Mouse (Mus musculus): ENCODE measurements at regions not wholly inside any gene's neighbourhood (a gene's known extent, or its start where the extent isn't known, plus 50 kb on each side); places are given as distances from the start of the nearest gene placed in this dataset.

DNA sequence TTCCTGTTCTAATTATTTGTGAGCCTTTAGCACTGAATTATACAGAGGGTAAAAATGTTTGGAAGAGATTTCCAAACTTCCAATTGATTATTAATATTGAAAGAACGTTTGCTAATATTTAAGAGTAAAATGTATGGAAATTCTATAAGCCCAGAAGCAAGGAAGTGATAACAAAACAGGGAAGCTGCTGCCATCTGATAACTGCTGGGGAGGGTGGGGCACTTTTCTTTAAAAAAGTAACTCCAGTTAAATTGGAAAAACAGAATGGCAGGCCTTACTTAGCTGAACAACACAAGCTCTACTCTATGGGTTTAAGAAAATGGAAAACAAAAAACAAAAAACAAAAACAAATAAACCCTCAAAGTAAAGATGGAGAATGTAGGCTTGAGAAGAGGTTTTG is 1327.7 kb downstream of the Hace1 start:
- H3K36me3 ChIP-seq: no peaks in the 10 kb centered on the region
- H3K27me3 ChIP-seq: no peaks in the 10 kb centered on the region
- no peaks in the 10 kb centered on the region for H3K9me3 ChIP-seq
- H3K27ac ChIP-seq (replicated peaks): no peak overlapping the region
- H3K4me2 ChIP-seq (replicated peaks): no peak overlapping the region
- 68% methylated on average over 1 of the region's 1 CpGs for WGBS
- no peaks in the 10 kb centered on the region for H3K4me1 ChIP-seq
- ATAC-seq (ENCODE audit: low FRiP score, low read depth): no peak
- no peak overlapping the region for H3K4me3 ChIP-seq
- no peak overlapping the region for H3K9ac ChIP-seq (replicated peaks)

DNA sequence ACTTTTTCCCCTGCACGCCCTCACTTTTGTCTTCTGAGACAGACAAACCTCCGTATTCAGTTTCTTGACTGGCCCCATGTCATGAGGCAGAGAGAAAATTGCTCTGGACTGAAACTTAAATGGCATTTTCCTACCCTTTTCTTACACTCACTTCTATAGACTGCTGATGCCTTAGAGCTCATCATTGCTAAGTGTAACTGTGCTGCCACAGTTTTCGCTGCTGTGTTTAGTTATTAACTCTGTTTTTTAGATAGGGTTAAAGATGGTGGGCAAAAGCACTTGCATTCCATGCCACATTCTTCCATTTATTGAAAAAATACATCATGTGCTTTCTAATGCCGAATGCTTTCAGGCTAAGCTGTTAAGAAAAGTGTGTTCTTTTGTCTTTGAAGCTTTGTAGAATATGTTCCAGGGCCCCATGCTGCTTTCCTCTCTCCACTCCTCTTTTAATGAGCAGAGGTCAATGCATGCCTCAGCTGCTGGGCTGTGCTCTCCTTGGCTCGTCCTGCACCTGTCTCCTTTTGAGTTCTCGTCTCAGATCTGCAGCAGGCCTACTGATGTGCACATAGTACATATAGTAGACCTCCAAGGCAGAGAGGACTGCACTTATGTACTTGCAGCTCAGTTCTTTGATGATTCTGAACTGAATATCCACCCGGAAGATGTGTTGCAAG is 1345.0 kb downstream of the Hace1 start:
- Histone ChIP-seq H3K27ac (replicated peaks) (peak overlapping the region; percentile 58), H3K4me1 (peaks cover 11% of the 10 kb centered on the region)
- 20% methylated on average over 7 of the region's 7 CpGs for WGBS

DNA sequence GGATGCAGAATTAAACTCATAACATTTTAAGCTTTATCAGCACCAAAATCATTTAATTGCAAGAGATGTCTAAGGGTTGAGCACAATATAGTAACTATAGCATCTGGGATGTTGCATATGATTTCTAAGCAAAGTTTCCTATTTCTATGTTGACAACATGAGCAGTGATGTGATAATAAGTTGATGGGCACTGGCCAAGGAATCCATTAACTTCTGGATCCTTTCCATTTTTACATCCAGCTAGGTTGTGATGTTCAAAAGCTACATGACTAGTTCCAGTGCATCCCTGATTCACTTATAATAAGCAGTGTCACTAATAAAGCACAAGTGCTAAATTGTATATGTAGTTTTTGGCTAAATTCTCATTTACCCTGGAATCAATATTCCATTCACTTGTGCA is 1356.7 kb downstream of the Hace1 start:
- H3K4me3 ChIP-seq: no peak overlapping the region
- H3K4me2 ChIP-seq (replicated peaks): no peak overlapping the region
- H3K27me3 ChIP-seq: no peaks in the 10 kb centered on the region
- no peak for ATAC-seq (ENCODE audit: low FRiP score, low read depth)
- H3K9me3 ChIP-seq: no peaks in the 10 kb centered on the region
- H3K36me3 ChIP-seq: no peaks in the 10 kb centered on the region
- no peak overlapping the region for H3K27ac ChIP-seq (replicated peaks)
- H3K9ac ChIP-seq (replicated peaks): no peak overlapping the region
- peaks cover 2% of the 10 kb centered on the region; the same call in 1 of the 2 replicates for H3K4me1 ChIP-seq

More for the DNA sequence above, 1345.0 kb downstream of the Hace1 start:
- peak; percentile 94 for ATAC-seq (ENCODE audit: low FRiP score, low read depth)
- no peaks in the 10 kb centered on the region for H3K27me3 ChIP-seq
- no peak overlapping the region for H3K4me3 ChIP-seq
- H3K9me3 ChIP-seq: no peaks in the 10 kb centered on the region
- H3K36me3 ChIP-seq: no peaks in the 10 kb centered on the region
- H3K9ac ChIP-seq (replicated peaks): no peak overlapping the region
- no peak overlapping the region for H3K4me2 ChIP-seq (replicated peaks)

DNA sequence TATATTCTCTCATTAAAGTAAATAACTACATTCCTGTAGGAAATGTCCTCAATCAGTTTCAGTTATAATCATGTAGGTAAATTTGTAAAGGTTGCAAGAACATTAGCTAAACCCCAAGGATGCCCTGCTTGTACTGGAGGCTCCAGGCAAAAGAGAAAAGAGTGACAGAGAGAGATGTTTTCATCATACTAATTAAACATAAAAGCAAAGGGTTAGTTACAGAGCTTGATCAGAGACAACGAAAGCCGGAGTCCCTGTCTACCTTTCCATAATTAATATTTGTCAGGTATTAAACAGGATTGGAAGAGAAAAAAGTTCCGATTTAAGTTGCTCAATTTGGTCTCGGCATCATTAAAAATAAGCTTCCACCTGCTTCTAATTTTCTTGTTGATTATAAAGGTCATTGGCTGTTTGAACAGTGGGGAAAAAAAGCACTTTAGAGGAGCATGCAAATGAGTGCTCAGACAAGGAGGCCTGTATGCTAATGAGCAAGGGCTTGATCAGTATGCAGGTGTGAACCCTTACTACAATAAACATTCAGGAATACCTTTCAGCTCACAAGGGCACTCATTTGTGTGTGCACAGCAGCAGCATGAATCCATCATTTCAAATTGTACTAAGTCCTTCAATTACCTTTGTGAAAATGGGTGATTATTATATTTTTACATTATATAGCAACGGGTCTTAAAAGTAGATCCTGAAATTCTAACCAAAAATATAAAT is 1358.8 kb downstream of the Hace1 start:
- H3K36me3 ChIP-seq: no peaks in the 10 kb centered on the region
- H3K4me3 ChIP-seq: no peak overlapping the region
- peak; percentile 73 for ATAC-seq (ENCODE audit: low FRiP score, low read depth)
- H3K4me2 ChIP-seq (replicated peaks): no peak overlapping the region
- no peaks in the 10 kb centered on the region for H3K9me3 ChIP-seq
- peaks cover 2% of the 10 kb centered on the region; the same call in 1 of the 2 replicates for H3K4me1 ChIP-seq
- no peaks in the 10 kb centered on the region for H3K27me3 ChIP-seq
- WGBS: 65% methylated on average over 5 of the region's 5 CpGs
- no peak overlapping the region for H3K27ac ChIP-seq (replicated peaks)
- no peak overlapping the region for H3K9ac ChIP-seq (replicated peaks)

DNA sequence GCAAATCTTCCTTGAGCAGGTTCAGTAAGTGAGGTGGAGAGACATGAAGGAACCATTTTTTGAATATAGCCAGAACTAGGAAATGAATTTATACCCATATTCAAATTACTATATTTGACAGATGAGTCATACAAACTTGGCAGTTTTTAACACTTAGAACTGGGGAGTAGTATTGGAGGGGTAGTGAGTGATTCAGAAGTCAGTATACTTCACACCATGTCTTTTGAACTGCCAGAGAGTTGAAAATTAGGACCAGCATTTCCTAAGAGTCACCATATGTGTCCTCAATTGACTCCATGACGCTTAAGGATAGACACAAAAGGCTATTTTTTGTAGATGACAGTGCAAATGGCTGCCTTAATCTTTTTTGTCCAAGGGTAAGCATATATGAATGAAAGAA is 1361.7 kb downstream of the Hace1 start:
- no peaks in the 10 kb centered on the region for H3K9me3 ChIP-seq
- no peak overlapping the region for H3K27ac ChIP-seq (replicated peaks)
- ATAC-seq (ENCODE audit: low FRiP score, low read depth): no peak
- no peaks in the 10 kb centered on the region for H3K36me3 ChIP-seq
- peaks cover 2% of the 10 kb centered on the region; the same call in 1 of the 2 replicates for H3K4me1 ChIP-seq
- H3K4me2 ChIP-seq (replicated peaks): no peak overlapping the region
- no peaks in the 10 kb centered on the region for H3K27me3 ChIP-seq
- H3K4me3 ChIP-seq: no peak overlapping the region
- no peak overlapping the region for H3K9ac ChIP-seq (replicated peaks)
- WGBS: 47% methylated on average over 1 of the region's 1 CpGs

DNA sequence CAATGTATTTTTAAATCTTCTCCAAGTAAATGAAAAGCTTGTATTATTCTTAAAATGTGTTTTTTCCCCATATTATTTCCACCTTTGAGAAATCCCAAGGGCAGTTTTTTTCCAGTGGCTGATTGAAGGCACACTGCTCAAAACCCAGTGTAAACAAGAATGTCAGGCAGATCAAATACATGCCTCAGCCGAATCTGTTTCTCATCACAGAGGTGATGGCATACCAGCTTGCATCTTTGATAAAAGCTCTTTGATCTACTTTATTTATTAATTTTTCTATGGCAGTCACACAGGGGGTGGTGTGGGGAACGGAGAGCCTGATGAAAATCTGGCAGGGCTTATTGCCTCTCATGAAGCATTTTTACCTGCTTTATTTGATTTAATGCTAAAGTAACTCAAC is 1362.2 kb downstream of the Hace1 start:
- Histone ChIP-seq H3K27ac (replicated peaks) (no peak overlapping the region), H3K4me1 (peaks cover 2% of the 10 kb centered on the region; the same call in 1 of the 2 replicates), H3K4me3 (no peak overlapping the region), H3K36me3 (no peaks in the 10 kb centered on the region), H3K9ac (replicated peaks) (no peak overlapping the region), H3K4me2 (replicated peaks) (no peak overlapping the region), H3K27me3 (no peaks in the 10 kb centered on the region), H3K9me3 (no peaks in the 10 kb centered on the region)
- 50% methylated on average over 2 of the region's 2 CpGs for WGBS
- no peak for ATAC-seq (ENCODE audit: low FRiP score, low read depth)

DNA sequence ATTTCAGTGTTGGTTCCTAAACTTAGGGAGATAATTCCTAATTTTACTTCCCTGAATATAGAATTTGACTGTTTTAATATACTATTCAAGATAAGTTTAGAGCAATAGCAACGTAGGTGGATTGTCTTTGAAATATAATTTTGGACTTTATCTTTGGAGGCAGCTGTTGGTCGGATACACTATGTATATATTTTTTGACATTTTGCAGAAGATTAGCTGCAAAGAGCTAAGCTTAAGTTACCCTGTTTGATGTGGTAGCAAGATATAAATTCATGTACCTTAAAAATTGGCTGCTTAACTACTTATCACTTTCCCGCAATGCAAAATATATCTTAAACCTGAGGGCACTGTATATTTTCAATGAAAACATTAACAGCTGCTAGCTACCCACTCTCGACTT is 1375.3 kb downstream of the Hace1 start:
- ATAC-seq (ENCODE audit: low FRiP score, low read depth): no peak
- no peaks in the 10 kb centered on the region for H3K27me3 ChIP-seq
- no peaks in the 10 kb centered on the region for H3K9me3 ChIP-seq
- no peak overlapping the region for H3K4me3 ChIP-seq
- H3K4me2 ChIP-seq (replicated peaks): no peak overlapping the region
- no peaks in the 10 kb centered on the region for H3K36me3 ChIP-seq
- no peaks in the 10 kb centered on the region for H3K4me1 ChIP-seq
- no peak overlapping the region for H3K27ac ChIP-seq (replicated peaks)
- H3K9ac ChIP-seq (replicated peaks): no peak overlapping the region
- 86% methylated on average over 4 of the region's 4 CpGs for WGBS

DNA sequence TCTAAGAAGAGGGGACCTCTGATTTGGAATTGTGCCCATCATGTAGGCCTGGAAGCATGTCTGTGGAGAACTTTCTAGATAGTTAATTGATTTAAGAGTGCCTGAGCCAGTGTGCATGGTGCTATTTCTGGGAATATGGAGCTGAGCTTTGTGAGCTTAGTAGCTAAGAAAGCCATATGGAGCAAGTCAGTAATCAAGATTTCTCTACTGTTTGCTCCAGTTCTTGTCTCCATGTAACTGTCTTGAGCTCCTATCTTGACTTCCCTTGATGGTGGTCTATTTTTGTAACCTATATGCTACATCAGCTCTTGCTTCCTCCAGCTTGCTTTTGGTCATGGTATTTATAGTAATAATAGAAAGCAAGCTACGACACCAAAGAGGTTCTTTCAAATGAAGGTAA is 1377.1 kb downstream of the Hace1 start:
- H3K4me3 ChIP-seq: no peak overlapping the region
- no peak overlapping the region for H3K27ac ChIP-seq (replicated peaks)
- ATAC-seq (ENCODE audit: low FRiP score, low read depth): no peak
- H3K27me3 ChIP-seq: no peaks in the 10 kb centered on the region
- WGBS: 75% methylated on average over 1 of the region's 1 CpGs
- H3K4me1 ChIP-seq: no peaks in the 10 kb centered on the region
- no peaks in the 10 kb centered on the region for H3K36me3 ChIP-seq
- H3K9me3 ChIP-seq: no peaks in the 10 kb centered on the region
- no peak overlapping the region for H3K4me2 ChIP-seq (replicated peaks)
- no peak overlapping the region for H3K9ac ChIP-seq (replicated peaks)

DNA sequence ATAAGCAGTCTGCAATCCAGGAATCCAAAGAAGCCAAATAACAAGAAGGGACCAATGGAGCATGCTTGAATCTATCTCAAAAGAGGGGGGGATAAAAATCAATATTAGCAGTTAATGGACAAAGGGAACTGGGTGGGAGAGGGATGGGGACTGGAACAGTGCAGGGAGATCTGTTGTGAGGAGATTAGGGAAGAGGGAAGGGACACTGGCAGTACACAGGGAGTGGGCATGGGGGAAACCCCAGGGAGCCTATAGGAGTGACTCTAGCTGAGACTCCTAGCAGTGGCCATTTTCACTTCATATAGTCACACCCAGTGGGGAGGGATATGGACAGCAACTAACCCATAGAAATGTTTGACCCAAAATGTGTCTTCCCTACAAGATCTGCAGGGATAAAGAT is 1402.8 kb downstream of the Hace1 start:
- Histone ChIP-seq H3K9ac (replicated peaks) (no peak overlapping the region), H3K27me3 (no peaks in the 10 kb centered on the region), H3K27ac (replicated peaks) (no peak overlapping the region), H3K4me3 (no peak overlapping the region), H3K4me1 (no peaks in the 10 kb centered on the region), H3K36me3 (no peaks in the 10 kb centered on the region), H3K4me2 (replicated peaks) (no peak overlapping the region), H3K9me3 (no peaks in the 10 kb centered on the region)
- ATAC-seq (ENCODE audit: low FRiP score, low read depth): no peak

DNA sequence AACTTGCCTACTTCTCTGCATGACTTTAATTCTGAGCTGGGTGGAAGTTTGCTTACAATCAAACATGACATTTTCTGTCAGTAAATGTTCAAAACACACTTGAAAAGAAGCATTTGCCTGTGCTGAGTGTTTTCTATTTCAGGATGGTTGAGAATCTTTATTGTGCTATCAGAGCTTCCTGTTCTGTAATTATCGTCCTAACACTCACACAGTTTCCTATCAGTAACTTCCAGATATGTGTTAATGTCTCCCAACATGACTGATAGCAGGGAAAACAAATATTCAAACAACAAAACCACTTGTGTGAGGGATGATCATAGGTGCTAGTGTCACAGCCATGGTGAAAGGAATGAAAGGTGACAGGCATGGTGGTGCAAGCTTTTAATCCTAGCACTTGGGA is 1422.1 kb downstream of the Hace1 start:
- Histone ChIP-seq H3K27me3 (no peaks in the 10 kb centered on the region), H3K4me3 (no peak overlapping the region), H3K36me3 (no peaks in the 10 kb centered on the region), H3K4me1 (no peaks in the 10 kb centered on the region), H3K9ac (replicated peaks) (no peak overlapping the region), H3K4me2 (replicated peaks) (no peak overlapping the region), H3K9me3 (no peaks in the 10 kb centered on the region), H3K27ac (replicated peaks) (no peak overlapping the region)
- WGBS: 84% methylated on average over 1 of the region's 1 CpGs
- ATAC-seq (ENCODE audit: low FRiP score, low read depth): no peak

DNA sequence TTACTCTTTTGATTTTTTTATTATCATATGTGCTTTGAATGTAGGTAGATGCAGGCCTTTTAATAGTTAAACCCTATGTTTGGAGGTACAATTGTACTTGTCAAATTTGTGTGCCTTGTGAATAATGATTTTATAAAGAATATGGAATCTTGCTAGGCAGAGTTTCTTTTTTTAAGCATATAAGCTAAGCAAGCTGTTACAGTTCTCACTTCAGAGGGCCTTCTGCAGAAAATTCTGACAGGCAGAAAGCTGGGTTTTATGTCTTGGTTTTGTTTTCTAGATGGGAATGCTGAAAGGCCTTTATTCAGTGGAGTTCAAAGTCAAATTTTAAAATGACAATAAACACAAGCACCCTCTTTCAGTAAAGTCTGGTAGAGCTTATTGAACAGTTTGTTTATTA is 1451.1 kb downstream of the Hace1 start:
- Histone ChIP-seq H3K27ac (replicated peaks) (no peak overlapping the region), H3K27me3 (no peaks in the 10 kb centered on the region), H3K4me1 (no peaks in the 10 kb centered on the region), H3K4me2 (replicated peaks) (no peak overlapping the region), H3K4me3 (no peak overlapping the region), H3K36me3 (no peaks in the 10 kb centered on the region), H3K9ac (replicated peaks) (no peak overlapping the region), H3K9me3 (no peaks in the 10 kb centered on the region)
- ATAC-seq (ENCODE audit: low FRiP score, low read depth): no peak

DNA sequence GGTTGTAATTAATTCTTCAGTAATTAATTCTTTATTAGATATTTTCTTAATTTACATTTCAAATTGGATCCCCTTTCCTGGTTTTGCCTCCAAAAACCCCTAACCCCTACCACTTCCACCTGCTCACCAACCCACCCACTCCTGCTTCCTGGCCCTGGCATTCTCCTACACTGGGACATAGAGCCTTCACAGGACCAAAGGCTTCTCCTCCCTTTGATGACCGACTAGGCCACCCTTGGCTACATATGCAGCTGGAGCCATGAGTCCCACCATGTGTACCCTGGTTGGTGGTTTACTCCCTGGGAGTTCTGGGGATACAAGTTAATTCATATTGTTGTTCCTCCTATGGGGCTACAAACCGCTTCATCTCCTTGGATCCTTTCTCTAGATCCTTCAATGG is 1477.0 kb downstream of the Hace1 start:
- 84% methylated on average over 2 of the region's 2 CpGs for WGBS
- Histone ChIP-seq H3K36me3 (no peaks in the 10 kb centered on the region), H3K9me3 (no peaks in the 10 kb centered on the region), H3K4me1 (no peaks in the 10 kb centered on the region), H3K4me3 (no peak overlapping the region), H3K27ac (replicated peaks) (no peak overlapping the region), H3K27me3 (no peaks in the 10 kb centered on the region), H3K9ac (replicated peaks) (no peak overlapping the region), H3K4me2 (replicated peaks) (no peak overlapping the region)
- ATAC-seq (ENCODE audit: low FRiP score, low read depth): no peak

DNA sequence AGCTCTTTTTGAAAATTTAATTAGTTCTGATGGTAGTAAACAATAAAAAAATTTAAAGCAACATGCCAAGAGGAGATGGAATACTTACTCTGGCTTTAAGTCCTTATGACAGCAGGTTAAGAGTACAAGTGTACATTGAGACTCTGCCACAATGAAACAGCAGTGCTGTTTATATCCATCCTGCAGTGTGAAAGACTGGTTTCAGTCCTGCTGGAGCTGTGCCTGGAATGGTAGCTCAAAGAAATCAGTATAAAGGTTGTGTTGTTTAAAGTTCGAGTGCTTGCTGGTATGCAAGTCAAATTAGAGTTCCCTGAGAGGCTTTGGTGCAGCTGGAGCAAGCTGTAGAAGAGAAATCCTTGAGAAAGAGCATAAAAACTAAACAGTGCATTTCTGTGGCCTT is 1524.9 kb downstream of the Hace1 start:
- no peak overlapping the region for H3K4me2 ChIP-seq (replicated peaks)
- H3K4me3 ChIP-seq: no peak overlapping the region
- 35% methylated on average over 1 of the region's 1 CpGs for WGBS
- no peak for ATAC-seq (ENCODE audit: low FRiP score, low read depth)
- no peaks in the 10 kb centered on the region for H3K9me3 ChIP-seq
- H3K4me1 ChIP-seq: no peaks in the 10 kb centered on the region
- H3K27me3 ChIP-seq: no peaks in the 10 kb centered on the region
- no peak overlapping the region for H3K27ac ChIP-seq (replicated peaks)
- no peak overlapping the region for H3K9ac ChIP-seq (replicated peaks)
- no peaks in the 10 kb centered on the region for H3K36me3 ChIP-seq

All from midbrain, embryonic 12.5 days (tissue).